Mouse (Mus musculus) heart, embryonic 13.5 days (tissue): Measurements from ENCODE around the gene Pgls. TPM values are rescaled to one million over a fixed set of nuclear protein-coding genes. Genes with fewer than 3 reads are reported as not detected.

Experiments
- ATAC-seq: fragments of 200-750 bp; cut with Nextera tagmentation; 2 replicates; pipeline ENCODE4 v1.8.0; 2017; ENCODE audit warnings: moderate TSS enrichment; ENCODE audit not compliant: insufficient number of reproducible peaks, low FRiP score, low TSS enrichment; ENCODE audit errors: extremely low read depth
- H3K27ac ChIP-seq: fragments of 300-500 bp; sonication (generic); replicated peaks from 2 replicates; pipeline ENCODE4 v1.5.1; 2015; ENCODE audit warnings: moderate library complexity, mild to moderate bottlenecking, inconsistent platforms
- H3K27me3 ChIP-seq: fragments of 300-500 bp; sonication (generic); replicated peaks from 2 replicates; pipeline ENCODE4 v1.6.1; 2015; ENCODE audit warnings: mild to moderate bottlenecking, inconsistent platforms
- H3K36me3 ChIP-seq: fragments of 300-500 bp; sonication (generic); 2 replicates; pipeline ENCODE4 v1.6.1; 2015; ENCODE audit warnings: mild to moderate bottlenecking, inconsistent platforms
- H3K4me1 ChIP-seq: fragments of 300-500 bp; sonication (generic); 2 replicates; pipeline ENCODE4 v1.6.1; 2015; ENCODE audit warnings: inconsistent platforms
- H3K4me2 ChIP-seq: fragments of 300-500 bp; sonication (generic); 2 replicates; pipeline ENCODE4 v1.6.1; 2015; ENCODE audit warnings: inconsistent platforms, mild to moderate bottlenecking, moderate library complexity
- H3K4me3 ChIP-seq: fragments of 300-500 bp; sonication (generic); 2 replicates; pipeline ENCODE4 v1.5.1; 2015; ENCODE audit warnings: moderate library complexity, mild to moderate bottlenecking, inconsistent platforms
- H3K9ac ChIP-seq: fragments of 300-500 bp; sonication (generic); 2 replicates; pipeline ENCODE4 v1.6.1; 2015; ENCODE audit warnings: inconsistent platforms, mild to moderate bottlenecking, moderate library complexity
- H3K9me3 ChIP-seq: fragments of 300-500 bp; sonication (generic); 2 replicates; pipeline ENCODE4 v1.6.1; 2016; ENCODE audit warnings: inconsistent platforms
- WGBS: fragments of 180-500 bp; shearing (Covaris S2); methylation state at CpG from one replicate; pipeline ENCODE4 v1.1.7; 2015; ENCODE audit warnings: mixed read lengths; 5-methylcytosine and 5-hydroxymethylcytosine counted together
- polyA plus RNA-seq: library from polyadenylated mRNA; unstranded; fragments of >200 nt; fragmentation: Nextera tagmentation; extraction: Ambion mirVana; gene quantifications from 2 replicates; pipeline ENCODE4 v1.2.1, GENCODE M21; 2015

Pgls gene
- polyA plus RNA-seq, 1 experiment from 2014 or later, result 169 TPM

DNA sequence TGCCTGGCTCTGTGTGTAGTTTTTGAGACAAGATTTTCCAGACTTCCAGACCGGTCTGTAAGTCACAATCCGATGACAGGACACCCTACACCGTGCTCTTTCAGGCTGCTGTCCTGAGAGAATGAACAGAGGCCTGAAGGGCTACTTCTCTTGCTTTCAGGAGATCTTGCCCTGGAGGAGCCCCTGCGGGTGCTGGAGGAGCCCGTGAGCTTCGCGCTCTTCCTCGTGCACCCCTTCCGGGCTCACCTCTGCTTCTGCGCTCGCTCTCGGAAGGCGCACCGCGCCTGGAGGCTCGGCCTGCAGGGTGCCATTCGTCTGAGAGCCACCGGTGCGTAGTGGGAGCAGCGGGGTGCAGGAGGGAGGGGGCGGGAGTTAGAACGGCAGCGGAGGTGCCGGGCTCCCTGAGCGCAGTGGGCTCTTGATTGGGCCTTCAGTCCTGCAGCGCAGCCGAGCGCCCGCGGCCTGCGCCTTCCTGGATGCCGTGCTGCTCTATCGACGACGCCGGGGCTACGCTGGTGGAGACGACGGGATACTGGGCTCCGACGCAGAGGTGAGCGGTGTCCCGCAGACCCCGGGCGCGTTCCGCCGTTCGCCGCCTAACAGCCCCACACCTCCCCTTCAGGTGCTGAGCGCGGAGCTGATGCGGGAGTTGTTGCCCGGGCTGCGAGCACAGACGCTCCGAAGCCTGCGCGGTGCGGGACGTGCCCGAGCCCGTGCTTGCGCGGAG is 10.1 kb downstream of the Pgls start:
- H3K9ac ChIP-seq, result peak overlapping the region; percentile 69
- no peaks in the 10 kb centered on the region for H3K36me3 ChIP-seq
- no peak overlapping the region for H3K27ac ChIP-seq
- peak; percentile 6; the same call in 1 of the 2 replicates for ATAC-seq
- 4% methylated on average over 64 of the region's 65 CpGs for WGBS
- H3K4me3 ChIP-seq, result peak overlapping the region; percentile 47
- H3K27me3 ChIP-seq, result peaks cover 63% of the 10 kb centered on the region
- peaks cover 21% of the 10 kb centered on the region for H3K4me1 ChIP-seq
- H3K9me3 ChIP-seq, result no peaks in the 10 kb centered on the region
- H3K4me2 ChIP-seq, result peak overlapping the region; percentile 74

DNA sequence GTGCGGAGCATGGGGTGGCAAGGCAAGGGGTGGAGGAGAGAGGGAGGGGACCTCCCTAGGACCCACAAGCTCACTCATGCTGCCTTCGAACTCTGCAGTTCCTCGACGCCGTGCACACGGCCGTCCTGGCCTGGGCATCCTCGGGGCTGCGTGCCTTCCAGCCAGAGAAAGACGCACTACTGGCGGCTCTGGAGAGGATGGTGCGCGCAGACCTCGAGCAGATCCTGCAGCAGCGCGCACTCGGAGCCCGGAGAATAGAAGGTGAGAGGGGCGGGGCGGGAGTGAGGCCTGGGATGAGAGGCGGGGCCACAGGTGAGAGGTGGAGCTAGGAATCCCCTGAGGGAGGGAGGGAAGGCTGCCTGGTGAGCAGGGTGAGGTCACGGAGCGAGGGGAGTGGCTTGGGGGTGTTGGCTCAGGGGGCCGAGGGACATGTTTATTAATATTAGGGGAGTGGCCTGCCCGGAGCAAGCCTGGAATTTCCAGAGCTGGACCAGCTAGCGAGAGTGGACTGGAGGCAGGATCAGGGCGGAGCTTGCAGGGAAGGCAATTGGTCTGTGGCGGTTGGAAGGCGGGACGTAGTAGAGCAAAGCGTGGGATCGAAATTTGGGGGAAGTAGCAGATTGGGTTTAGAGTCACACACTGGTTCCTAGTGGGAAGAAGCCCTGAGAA is 10.8 kb downstream of the Pgls start:
- no peaks in the 10 kb centered on the region for H3K36me3 ChIP-seq
- H3K4me2 ChIP-seq, result peak overlapping the region; percentile 74
- peaks cover 63% of the 10 kb centered on the region for H3K27me3 ChIP-seq
- peak overlapping the region; percentile 69 for H3K9ac ChIP-seq
- no peak overlapping the region for H3K27ac ChIP-seq
- WGBS, result under 1% methylated on average over 32 of the region's 32 CpGs
- H3K9me3 ChIP-seq, result no peaks in the 10 kb centered on the region
- peaks cover 21% of the 10 kb centered on the region for H3K4me1 ChIP-seq
- H3K4me3 ChIP-seq, result peak overlapping the region; percentile 47
- ATAC-seq, result peak; percentile 45

DNA sequence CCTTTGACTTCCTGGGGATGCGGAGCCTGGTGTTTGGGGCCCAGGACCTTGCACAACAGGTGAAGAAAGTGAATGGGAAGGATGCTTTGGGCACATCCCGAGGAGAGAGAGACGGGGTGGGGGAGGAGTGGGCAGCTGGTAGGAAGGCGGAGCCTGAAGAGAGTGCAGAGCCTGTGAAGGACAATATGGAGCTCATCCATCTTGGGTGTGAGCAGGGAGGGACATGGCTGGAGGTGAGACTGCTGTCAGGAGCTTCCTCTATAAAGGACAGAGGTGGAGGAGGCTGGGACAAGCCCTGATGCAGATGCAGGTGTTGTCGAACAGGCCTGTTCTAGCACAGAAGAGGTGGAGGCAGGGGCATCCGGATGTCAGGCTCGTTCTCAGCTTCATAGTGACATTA is 12.0 kb downstream of the Pgls start:
- no peak overlapping the region for H3K9ac ChIP-seq
- no peak overlapping the region for H3K4me3 ChIP-seq
- H3K4me1 ChIP-seq, result peaks cover 21% of the 10 kb centered on the region
- 64% methylated on average over 7 of the region's 7 CpGs for WGBS
- no peaks in the 10 kb centered on the region for H3K9me3 ChIP-seq
- ATAC-seq, result no peak
- no peak overlapping the region for H3K27ac ChIP-seq
- no peak overlapping the region for H3K4me2 ChIP-seq
- H3K36me3 ChIP-seq, result no peaks in the 10 kb centered on the region
- peaks cover 63% of the 10 kb centered on the region for H3K27me3 ChIP-seq

DNA sequence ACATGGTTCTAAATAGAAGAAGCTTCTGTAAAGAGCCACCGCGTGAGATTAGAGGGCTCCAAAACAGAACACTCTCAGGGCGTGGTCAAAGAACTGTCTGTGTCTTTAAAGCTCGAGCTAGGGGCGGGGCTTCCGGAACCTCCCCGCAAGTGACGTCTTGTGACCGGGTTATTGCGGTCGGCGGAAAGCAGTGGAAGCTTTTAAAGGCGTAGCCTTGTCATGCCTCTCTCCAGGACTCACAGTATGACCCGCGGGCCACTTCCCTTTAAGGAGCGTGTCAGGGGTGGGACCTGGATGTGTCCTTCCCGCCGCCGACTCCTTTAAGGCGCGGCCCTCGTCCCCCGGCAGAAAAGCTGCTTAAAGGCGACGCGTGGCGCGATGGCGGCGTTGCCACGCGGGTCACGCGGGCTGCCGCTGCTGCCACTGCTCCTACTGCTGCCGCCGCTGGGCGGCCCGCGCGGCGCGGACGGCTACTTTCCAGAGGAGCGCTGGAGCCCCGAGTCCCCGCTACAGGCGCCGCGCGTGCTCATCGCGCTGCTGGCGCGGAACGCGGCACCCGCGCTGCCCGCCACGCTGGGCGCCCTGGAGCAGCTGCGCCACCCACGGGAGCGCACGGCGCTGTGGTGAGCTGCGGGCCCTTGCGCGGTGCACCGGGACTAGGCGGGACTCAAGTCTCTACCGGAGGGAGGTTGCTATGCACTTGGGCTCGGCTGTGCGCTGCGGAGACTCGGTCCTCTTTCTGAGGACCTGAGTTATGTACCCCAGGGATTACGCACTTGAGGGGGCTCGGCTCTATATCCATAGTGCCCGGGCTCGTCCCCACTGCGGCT is 19.1 kb downstream of the Pgls start, which contains the start of gene Colgalt1:
TSS of gene Colgalt1 (plus strand) at position 177 of the 830 bp plus-strand sequence.
- ATAC-seq, result peak; percentile 100
- under 1% methylated on average over 82 of the region's 82 CpGs for WGBS

DNA sequence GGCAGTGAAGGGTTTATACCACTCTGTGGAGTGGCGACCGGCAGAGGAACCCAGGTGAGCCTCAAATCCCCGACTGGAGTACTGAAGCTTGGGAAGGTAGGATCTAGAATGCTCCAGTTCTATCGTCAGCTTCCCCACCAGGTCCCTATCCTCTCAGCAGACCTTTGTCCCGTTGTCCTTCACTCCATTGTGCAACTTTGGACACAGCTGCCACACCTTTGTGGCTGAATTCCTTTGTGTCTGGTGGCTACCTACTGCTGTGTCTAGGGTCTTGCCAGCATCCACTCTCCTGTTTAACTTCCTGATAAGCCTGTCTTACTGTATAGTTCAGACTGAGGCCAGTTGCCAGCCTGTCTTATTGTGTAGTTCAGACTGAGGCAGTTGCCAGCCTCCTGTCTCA is 20.2 kb downstream of the Pgls start:
- peak overlapping the region; percentile 94 for H3K9ac ChIP-seq
- H3K27ac ChIP-seq, result no peak overlapping the region
- peaks cover 48% of the 10 kb centered on the region for H3K36me3 ChIP-seq
- H3K4me1 ChIP-seq, result peaks cover 26% of the 10 kb centered on the region
- H3K4me3 ChIP-seq, result peak overlapping the region; percentile 86
- H3K4me2 ChIP-seq, result peak overlapping the region; percentile 83
- WGBS, result 43% methylated on average over 5 of the region's 5 CpGs
- no peak for ATAC-seq
- no peaks in the 10 kb centered on the region for H3K9me3 ChIP-seq
- H3K27me3 ChIP-seq, result no peaks in the 10 kb centered on the region

More for the DNA sequence above, 19.1 kb downstream of the Pgls start, which contains the start of gene Colgalt1:
- H3K4me2 ChIP-seq, result peak within 1 kb of the TSS; percentile 83
- H3K27me3 ChIP-seq, result no peaks in the 10 kb centered on the region
- peak within 1 kb of the TSS; percentile 83 for H3K27ac ChIP-seq
- H3K9me3 ChIP-seq, result no peaks in the 10 kb centered on the region
- peak within 1 kb of the TSS; percentile 94 for H3K9ac ChIP-seq
- H3K4me1 ChIP-seq, result peaks cover 26% of the 10 kb centered on the region
- H3K36me3 ChIP-seq, result peaks cover 37% of the 10 kb centered on the region
- peak within 1 kb of the TSS; percentile 86 for H3K4me3 ChIP-seq

DNA sequence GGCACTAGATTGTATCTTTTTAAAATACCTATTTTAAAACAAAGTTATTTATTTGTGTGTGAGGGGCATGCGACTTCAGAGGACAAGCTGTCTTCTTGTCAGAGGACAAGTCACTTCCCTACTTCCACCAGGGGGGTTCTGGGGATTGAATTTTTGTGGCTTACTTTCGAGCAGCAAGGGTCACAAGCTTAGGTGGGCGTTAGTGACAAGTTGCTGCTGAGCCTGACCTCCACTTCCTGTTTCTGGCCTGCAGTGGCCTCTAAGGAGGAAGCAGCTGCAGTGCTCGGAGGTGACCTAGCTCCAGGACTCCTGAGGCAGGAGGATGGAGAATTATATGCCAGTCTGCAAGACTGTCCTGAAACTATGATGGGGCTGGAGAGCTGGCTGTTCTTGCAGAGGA is 21.4 kb downstream of the Pgls start:
- no peak overlapping the region for H3K9ac ChIP-seq
- no peak overlapping the region for H3K27ac ChIP-seq
- H3K4me1 ChIP-seq, result peaks cover 26% of the 10 kb centered on the region
- WGBS, result 43% methylated on average over 4 of the region's 4 CpGs
- no peak overlapping the region for H3K4me3 ChIP-seq
- peaks cover 60% of the 10 kb centered on the region for H3K36me3 ChIP-seq
- no peaks in the 10 kb centered on the region for H3K27me3 ChIP-seq
- H3K4me2 ChIP-seq, result no peak overlapping the region
- ATAC-seq, result no peak
- no peaks in the 10 kb centered on the region for H3K9me3 ChIP-seq

DNA sequence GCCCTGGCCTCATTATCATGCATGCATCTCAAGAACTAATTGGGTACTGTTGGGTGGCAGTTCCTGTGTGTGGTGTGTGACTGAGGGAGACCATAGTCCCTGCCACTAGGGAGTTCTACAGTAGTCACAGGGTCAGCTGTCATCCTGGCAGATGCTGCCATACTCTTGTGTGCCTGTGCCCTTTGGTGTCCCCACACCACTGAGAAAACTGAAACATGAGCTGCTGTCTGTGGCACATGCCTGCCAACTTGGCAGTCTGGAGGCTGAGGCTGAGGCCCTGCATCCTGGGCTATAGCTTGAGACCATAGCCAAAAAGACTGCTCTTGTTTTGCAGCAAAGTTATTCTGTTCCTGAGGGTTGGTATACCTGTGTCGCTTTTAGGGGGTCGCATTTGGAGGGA is 27.8 kb downstream of the Pgls start:
- Histone ChIP-seq H3K9ac (no peak overlapping the region), H3K27me3 (no peaks in the 10 kb centered on the region), H3K4me3 (no peak overlapping the region), H3K36me3 (peaks cover 100% of the 10 kb centered on the region), H3K4me2 (no peak overlapping the region), H3K4me1 (no peaks in the 10 kb centered on the region), H3K27ac (no peak overlapping the region), H3K9me3 (peaks cover 23% of the 10 kb centered on the region)
- WGBS, result 87% methylated on average over 2 of the region's 2 CpGs
- ATAC-seq, result no peak

DNA sequence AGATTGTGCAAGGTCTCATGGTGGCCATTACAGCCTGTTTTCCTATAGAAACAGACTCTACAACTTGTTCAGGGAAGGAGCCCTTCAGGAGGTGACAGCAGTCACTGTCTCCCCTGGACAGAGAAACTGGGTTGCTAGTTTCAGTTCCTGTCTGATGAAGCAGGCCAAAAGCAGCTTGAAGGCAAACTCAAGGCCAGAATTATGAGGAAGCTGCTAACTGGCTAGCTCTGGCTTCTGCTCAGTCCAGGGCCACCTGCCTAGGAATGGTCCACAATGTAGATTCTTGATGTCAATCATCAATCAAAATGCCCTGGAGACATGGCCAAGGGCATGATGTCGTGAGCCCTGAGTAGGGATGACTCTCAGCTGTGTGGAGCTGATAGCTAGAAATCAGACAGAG is 33.1 kb downstream of the Pgls start:
- Histone ChIP-seq H3K4me2 (no peak overlapping the region), H3K27ac (no peak overlapping the region), H3K4me3 (no peak overlapping the region), H3K27me3 (peaks cover 8% of the 10 kb centered on the region), H3K9me3 (peaks cover 27% of the 10 kb centered on the region), H3K9ac (no peak overlapping the region), H3K36me3 (peaks cover 64% of the 10 kb centered on the region), H3K4me1 (peaks cover 30% of the 10 kb centered on the region)
- WGBS, result 74% methylated on average over 1 of the region's 1 CpGs
- no peak for ATAC-seq

DNA sequence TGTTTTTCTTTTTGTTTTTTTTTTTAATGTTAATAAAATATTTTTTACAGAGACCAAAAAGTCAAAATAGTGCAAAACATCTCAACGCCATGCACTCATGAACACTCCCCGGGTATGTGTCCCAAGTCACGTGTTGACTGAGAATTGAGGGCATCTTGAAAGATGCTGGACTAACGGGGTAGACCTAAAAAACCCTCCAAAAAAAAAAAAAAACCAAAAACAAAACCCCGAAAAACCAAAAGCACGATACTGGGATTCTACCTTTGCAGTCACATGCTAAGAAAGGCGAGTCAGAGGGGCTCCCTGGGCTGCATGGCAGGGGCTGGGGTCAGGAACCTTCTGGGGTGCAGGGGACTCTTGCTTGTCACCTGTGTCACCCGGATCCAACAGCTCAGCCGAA is 34.8 kb downstream of the Pgls start:
- peaks cover 23% of the 10 kb centered on the region for H3K9me3 ChIP-seq
- H3K9ac ChIP-seq, result no peak overlapping the region
- peaks cover 30% of the 10 kb centered on the region for H3K4me1 ChIP-seq
- H3K4me3 ChIP-seq, result no peak overlapping the region
- peak overlapping the region; percentile 82 for H3K27ac ChIP-seq
- peaks cover 24% of the 10 kb centered on the region for H3K27me3 ChIP-seq
- no peak overlapping the region for H3K4me2 ChIP-seq
- H3K36me3 ChIP-seq, result peaks cover 48% of the 10 kb centered on the region
- 81% methylated on average over 9 of the region's 9 CpGs for WGBS
- ATAC-seq, result no peak

DNA sequence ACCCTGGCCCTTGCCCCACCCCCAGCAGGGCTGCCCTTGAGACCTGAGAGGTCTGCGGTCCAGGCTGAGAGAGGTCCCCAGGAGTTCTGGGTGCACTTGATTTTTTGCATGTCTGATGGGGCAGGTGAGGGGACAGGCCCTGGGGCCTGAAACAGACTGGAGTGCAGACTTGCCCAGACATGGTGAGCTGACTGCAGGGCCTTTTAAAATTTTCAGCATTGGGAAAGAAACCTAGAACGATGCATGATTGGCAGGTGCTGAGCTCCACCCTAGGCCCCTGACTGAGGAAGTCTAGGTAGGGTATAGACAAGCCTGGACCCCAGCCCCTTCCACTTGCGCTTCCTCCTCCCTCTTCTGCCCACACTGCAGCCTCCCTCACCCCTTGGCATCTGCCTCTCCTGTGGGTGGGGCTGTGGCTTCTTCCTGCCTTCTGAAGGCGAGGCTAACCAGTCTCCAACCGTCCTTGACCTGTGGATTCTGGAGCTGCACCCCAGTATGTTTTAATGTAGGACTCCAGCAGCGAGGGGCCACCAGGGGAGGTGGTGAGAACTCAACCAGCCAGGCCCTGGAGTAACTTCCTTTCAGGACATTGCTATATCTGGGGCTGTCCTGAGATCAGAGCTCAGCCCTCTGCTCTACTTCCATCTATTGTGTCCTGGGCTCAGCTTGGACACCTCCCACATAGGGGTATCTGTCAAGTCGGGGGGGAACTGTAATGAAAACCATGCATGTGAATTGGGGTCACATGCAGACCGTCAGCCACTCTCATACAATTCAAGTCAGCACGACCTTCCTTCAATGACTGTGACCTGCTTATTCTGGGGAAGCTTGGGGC is 35.5 kb downstream of the Pgls start:
- Histone ChIP-seq H3K4me2 (peak overlapping the region; percentile 13), H3K9me3 (peaks cover 20% of the 10 kb centered on the region), H3K4me3 (no peak overlapping the region), H3K27me3 (peaks cover 32% of the 10 kb centered on the region), H3K36me3 (peaks cover 40% of the 10 kb centered on the region), H3K9ac (peak overlapping the region; percentile 50; the same call in 1 of the 2 replicates), H3K4me1 (peaks cover 30% of the 10 kb centered on the region), H3K27ac (peak overlapping the region; percentile 82)
- 46% methylated on average over 9 of the region's 9 CpGs for WGBS
- no peak for ATAC-seq
